Mouse (Mus musculus): ENCODE measurements at regions not wholly inside any gene's neighbourhood (a gene's known extent, or its start where the extent isn't known, plus 50 kb on each side); places are given as distances from the start of the nearest gene placed in this dataset.

- TF ChIP-seq CTCF (conservative IDR thresholded peaks at IDR 0.05 in 1 of 2, IDR thresholded peaks at IDR 0.05 in 1 of 2; ENCODE audit: low read depth in 2 of 2, low read length in 2 of 2) (no peak), MXI1 (IDR thresholded peaks at IDR 0.05; ENCODE audit: low read depth, low read length) (no peak), MAFK (IDR thresholded peaks at IDR 0.05; ENCODE audit: insufficient replicate concordance, low read length) (no peak)
These were observed 1416.5 kb upstream of the 1700008P02Rik start for GRCm38 (mm10) chr3:8036697-8037096.

Data from CH12.LX (cell line).